Mouse (Mus musculus) cerebellum, adult 9-10 months (tissue): ENCODE results near the gene Arhgef38.

ENCODE experiments used
- DNase-seq: peaks from one replicate; pipeline ENCODE4 v3.0.0; 2022

Arhgef38 gene

DNA sequence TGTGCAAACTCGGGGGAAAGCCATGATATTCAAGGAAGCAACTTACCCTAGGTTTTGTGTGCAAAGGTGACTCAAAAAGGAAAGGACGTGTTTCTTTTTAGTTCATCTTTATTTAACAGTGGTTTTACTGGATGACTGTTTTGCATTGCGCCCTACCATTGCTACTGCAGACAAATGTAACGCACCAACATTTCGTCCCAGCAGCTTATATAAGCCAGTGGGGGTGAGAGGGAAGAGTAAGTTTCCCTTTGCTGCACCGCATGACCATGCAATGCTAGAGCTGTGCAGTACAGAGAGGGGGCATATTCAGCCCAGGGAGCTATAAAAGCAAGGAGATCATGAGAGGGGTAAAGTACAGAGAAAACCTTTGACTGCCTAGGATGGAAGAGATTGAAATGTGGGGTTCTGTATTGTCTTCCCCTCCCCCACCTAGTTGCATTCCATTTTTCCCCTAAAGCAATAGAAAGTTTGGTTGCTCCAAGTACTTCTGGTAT, 70.8 kb downstream of the Arhgef38 start:
- no peak for DNase-seq

DNA sequence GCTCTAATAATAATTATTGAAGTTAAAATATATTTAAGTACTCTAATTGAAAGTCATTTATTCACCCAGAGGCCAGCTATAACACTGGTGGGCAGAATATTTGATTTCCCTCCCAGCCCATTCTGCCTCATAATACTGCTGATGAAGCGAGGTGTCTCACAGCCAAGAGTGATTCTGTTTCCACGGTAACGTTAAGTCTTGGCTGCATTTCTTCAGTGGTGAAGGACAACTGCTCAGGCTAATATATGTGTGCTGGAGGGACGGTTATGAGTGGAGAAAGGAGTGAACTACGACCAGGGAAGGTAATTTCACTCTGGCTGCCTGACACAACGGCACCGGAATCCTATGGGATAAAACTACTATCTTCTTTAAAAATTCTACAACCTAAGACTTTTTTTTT, 71.6 kb downstream of the Arhgef38 start:
- no peak for DNase-seq

- DNase-seq, result no peak
These were observed 73.3 kb downstream of the Arhgef38 start for GRCm38 (mm10) chr3:133161407-133161806.

- DNase-seq, result peak; percentile 58
These were observed 76.5 kb downstream of the Arhgef38 start for GRCm38 (mm10) chr3:133158260-133158659.

GRCm38 (mm10) chr3:133154683-133155082, 80.1 kb downstream of the Arhgef38 start:
- no peak for DNase-seq

DNA sequence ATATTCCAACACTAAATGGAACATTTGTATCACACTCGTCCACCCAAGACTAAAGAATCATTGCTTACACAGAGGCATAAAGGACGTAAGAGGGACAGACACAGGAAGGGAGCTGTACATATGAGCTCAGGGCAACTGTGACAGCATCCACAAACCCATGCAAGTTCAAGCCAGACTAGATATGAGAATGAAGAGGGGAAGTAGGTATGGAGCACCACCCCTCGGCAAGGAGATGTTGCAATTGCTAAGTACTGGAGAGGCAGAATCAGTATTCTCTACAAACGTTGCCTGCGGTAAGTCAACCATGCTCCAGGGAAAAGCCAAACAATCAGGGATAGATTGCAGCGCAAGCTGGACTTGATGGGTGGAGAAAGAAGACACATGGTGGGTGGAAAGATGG, 81.1 kb downstream of the Arhgef38 start:
- no peak for DNase-seq

GRCm38 (mm10) chr3:133152831-133153230, 81.9 kb downstream of the Arhgef38 start:
- no peak for DNase-seq

DNA sequence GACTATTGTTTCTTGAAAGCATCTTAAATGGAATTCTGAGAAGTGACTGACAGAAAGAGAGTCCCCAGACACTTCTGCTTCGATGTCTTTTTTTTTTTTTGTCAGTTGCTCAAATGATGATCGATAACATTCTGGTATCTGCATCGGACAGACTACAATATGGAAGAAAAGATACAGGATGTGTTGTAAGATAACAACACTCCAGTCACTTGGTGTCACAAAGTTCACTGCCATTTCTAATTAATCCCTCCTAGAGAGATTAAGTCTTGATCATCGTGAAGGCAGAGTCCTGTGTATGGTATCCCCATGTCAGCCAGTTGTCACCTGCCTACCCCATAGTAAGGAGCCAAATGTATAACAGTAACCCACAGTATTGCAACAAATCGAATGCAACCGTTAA, 83.1 kb downstream of the Arhgef38 start:
- no peak for DNase-seq

- DNase-seq, result peak; percentile 24
These were observed 90.1 kb downstream of the Arhgef38 start for GRCm38 (mm10) chr3:133144511-133145147.

DNA sequence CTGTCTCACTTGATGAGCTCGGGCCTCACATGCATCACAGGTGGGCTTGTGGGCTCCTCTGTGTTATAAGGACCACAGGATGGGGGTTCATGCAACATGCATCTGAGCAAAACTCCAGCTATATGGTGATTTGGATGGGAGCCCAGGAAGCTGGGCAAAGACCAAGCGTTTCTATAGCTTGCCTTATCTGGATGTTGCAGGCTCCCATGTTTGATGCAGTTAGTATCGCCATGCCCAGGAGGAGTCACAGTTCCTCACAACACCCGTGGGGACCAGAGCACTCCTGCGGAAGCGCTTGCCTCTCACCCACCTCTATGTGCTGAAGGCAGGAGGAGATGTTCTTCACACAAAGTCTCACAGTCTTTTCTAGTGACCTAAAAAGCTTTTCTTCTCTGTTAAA, 92.9 kb downstream of the Arhgef38 start:
- no peak for DNase-seq

- DNase-seq, result no peak
These were observed 102.1 kb downstream of the Arhgef38 start for GRCm38 (mm10) chr3:133132611-133133010.

DNA sequence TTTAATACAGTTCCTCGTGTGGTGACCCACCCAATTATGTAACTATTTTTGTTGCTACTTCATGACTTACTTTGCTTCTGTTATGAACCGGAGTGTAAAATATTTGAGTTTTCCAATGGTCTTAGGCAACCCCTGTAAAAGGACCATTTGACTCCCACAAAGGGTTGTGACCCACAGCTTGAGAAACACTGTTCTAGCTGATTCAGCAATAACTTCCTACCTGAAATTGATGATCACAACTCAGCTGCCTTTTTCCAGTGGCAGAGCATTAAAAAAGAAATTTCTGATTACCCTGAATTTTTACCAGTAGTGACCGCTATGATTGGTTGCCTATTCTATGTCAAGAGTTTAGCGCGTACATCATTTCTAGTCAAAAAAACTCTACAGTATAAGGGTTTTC, 103.4 kb downstream of the Arhgef38 start:
- no peak for DNase-seq

DNA sequence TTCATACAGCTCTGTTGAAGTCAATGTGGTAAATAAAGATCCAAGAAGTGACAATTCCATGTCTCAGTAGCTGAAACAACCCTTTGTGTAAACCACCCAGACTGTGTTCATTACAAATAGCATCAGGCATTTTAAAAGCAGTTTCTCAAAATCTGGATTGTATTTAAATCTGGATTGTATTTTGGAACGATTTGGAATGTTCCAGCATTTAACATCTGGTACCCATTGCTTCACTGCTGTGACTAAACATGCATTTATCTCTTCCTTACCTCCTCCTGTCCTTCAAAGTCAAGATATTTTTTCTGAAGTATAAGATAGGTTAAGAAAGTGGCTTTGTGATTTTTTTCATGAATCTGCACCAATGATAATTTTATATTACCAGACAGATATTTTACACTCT, 121.5 kb downstream of the Arhgef38 start:
- DNase-seq, result no peak

DNA sequence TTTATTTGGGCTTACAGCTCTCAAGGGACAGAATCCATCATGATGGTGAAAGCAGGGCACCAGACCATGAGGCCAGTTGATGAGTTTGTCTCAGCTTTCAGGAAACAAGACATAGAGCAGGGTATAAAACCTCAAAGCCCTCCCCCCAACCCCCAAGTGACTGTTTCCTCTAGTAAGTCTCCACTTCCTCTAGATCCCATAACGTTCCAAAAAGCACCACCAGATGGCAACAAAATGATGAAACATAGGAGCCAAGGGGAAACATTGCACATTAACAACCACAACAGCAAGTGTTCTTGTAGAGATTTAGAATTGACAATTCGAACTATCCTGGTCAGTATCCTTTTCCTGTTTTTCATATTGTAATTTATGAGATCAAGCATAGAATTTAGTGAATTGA, 123.0 kb downstream of the Arhgef38 start:
- DNase-seq, result peak; percentile 32

DNA sequence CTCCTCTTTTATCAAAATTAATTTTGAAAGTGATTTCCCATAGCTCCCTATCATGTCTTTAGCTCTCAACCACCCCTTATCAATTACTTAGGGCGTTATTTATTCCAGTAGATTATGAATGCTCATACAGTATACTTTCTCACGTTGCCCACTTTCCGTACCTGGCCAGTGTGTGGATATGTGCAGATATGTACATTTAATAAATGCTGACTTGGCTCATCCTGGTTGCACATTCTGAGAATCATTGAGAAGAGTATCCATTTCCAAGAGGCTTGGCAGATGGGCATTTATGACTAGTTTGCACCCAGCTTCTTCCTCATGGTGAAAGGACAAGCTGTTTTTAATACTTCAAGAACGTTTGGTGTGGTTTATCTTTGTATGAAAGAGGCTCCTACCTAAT, 124.9 kb downstream of the Arhgef38 start:
- no peak for DNase-seq

DNA sequence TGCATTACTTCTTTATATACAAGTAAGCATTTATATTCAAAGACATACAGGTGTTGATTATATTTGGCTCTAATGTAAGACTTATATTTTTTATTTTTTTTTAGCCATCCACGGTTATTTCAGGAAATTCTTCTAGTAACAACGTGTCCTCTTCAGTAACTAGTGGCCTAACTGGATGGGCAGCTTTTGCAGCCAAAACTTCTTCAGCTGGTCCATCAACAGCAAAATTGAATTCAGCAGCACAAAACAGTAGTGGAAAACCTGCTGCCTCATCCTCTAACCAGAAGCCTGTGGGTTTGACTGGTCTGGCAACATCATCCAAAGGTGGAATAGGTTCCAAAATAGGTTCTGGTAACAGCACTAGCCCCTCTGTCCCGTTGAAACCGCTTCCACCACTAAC, 126.0 kb downstream of the Arhgef38 start:
- DNase-seq, result no peak

DNA sequence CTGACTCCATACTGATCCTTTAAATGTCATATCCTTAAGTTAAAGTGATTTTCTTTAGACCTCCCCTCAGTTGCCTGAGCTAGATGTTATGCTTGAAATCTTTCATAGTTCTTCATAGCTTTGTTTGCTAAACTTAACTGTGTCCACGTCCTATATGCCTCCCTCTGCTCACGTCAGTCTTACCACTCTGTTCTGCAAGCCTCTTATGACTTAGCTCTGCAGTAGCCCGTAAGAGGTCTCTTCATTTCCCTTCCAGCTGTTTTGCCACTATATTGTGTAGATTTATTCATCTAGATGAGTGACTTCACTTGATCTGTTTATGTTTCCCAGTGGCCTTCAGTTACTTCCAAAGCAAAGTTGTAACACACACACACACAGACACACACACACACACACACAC, 130.3 kb downstream of the Arhgef38 start:
- DNase-seq, result no peak

GRCm38 (mm10) chr3:133103768-133104167, 131.0 kb downstream of the Arhgef38 start:
- DNase-seq, result no peak

- DNase-seq, result no peak
These were observed 135.8 kb downstream of the Arhgef38 start for GRCm38 (mm10) chr3:133098909-133099308.

DNA sequence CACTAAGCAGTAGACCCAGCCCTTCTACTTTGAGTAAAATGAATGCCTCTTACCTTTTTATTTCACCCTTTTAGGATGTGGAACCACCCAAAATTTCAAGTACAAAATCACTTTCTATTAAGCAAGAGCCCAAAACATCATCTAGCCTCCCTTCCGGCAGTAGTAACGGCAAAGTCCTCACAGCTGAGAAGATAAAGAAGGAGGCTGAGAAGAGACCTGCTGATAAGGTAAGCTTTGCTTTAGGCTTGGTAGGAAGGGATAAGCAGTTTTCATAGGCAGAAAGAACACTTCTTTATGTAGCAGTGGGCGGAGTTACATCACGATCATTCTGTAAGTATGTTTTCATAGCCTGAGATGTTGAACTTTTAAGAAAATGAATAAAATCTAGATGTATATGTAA, 136.4 kb downstream of the Arhgef38 start:
- DNase-seq, result no peak

DNA sequence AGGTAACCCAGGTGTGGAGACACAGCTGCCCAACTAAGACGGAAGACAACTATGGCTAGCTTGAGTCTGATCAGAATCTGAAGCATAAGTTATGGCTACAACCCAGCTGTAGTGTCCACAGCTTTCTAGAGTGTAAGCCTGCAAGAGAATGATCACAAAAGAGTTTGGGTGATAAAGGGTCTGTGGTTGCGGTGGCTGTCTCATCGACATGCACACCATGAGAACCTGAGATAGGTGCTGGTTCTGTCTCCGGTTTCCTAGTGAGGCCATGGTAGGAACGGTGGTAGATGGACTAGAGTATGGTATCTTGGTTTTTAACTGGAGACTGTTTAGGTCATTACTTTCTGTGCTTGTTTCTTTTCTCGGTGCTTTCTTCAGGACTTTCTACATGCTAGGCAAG, 136.8 kb downstream of the Arhgef38 start:
- DNase-seq, result no peak

DNA sequence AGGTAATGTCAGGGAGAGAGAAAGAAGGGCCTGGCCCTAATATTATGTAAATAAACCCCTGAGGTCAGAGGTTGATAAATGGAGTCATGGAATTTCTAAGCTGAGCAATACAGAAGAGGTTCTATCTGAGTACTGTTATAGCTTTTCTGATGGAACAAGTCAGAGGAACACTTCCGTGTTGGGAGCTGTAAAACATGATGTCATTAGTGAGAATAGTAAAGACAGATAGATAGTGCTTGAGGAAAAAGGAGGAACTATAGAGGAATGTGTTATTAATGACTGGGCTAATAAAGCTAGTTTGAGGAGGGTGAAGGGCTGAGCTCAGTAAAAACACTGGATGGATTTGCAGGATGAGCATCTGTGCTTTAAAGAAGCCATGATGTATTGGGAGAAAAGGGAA, 140.4 kb downstream of the Arhgef38 start:
- DNase-seq, result no peak

GRCm38 (mm10) chr3:133092936-133093335, 141.8 kb downstream of the Arhgef38 start:
- no peak for DNase-seq

DNA sequence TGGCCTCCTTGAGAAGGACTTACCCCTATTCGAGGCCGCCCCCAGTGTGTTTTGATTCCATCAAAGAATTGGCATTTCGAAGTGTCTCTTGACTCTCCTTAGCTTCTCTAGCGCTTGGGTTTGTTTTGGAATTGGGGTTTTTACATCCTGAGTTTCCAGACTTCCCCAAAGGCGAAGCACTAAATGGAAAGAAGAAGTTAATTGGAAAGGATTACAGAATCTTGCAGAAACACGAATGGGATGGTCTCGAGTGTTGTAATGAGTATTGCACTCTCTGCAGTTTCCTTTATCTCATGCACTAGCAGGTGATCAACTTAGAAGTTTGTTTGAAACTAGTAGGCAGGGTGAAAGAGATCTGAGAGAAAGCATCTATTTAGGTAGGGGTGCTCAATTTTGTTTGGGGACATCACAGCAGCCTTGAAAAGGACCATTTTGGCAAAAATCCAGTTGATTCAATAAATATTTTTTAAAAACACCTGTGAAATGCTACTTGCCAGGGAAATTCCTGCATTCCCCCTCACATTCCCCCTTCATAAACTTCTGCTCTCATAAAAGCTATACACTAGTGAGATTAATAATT, 142.4 kb downstream of the Arhgef38 start:
- DNase-seq, result no peak

GRCm38 (mm10) chr3:133091664-133092273, 143.0 kb downstream of the Arhgef38 start, which contains the start of the genes Ints12 and Gstcd:
Gene Ints12 (plus strand): TSS chr3:133091840.
Gene Gstcd (minus strand): TSS chr3:133092033.
- peak; percentile 96 for DNase-seq
